Mouse (Mus musculus): ENCODE data around the gene Gm17949. TPM values are rescaled to one million over a fixed set of nuclear protein-coding genes. Genes with fewer than 3 reads are reported as not detected.

The Gm17949 gene
- polyA plus RNA-seq (2012; rRNA removed; ENCODE audit: low replicate concordance): 0.08 TPM in 1 of 2 replicates, not detected in the other

GRCm38 (mm10) chr17:57011236-57012141 is at the start of gene Gm17949, which contains the start of gene Gtf2f1:
Gm17949 (plus strand) TSS chr17:57011469.
Gtf2f1 (minus strand) TSS chr17:57011288.

GRCm38 (mm10) chr17:56982013-56982412 is 29.3 kb upstream of the Gm17949 start, which contains the start of gene Acer1:
Acer1 (minus strand) TSS chr17:56982126.

GRCm38 (mm10) chr17:56990115-56990746 is 21.0 kb upstream of the Gm17949 start, which contains the start of gene Clpp:
Clpp (plus strand) TSS chr17:56990305.

GRCm38 (mm10) chr17:56997029-56997667 is 14.1 kb upstream of the Gm17949 start, which contains the start of gene Alkbh7:
Alkbh7 (plus strand) TSS chr17:56997339.

GRCm38 (mm10) chr17:56999968-57000609 is 11.2 kb upstream of the Gm17949 start, which contains the start of gene Pspn:
Pspn (minus strand) TSS chr17:57000018.

GRCm38 (mm10) chr17:57030931-57031660 is 19.8 kb downstream of the Gm17949 start, which contains the start of gene Khsrp:
Khsrp (minus strand) TSS chr17:57031522.

GRCm38 (mm10) chr17:57041554-57041953 is 30.3 kb downstream of the Gm17949 start, which contains the start of gene Slc25a41:
Slc25a41 (minus strand) TSS chr17:57041654.

GRCm38 (mm10) chr17:57058891-57059485 is 47.7 kb downstream of the Gm17949 start, which contains the start of gene Crb3:
Crb3 (plus strand) TSS chr17:57059105.

GRCm38 (mm10) chr17:57059486-57059977 is 48.3 kb downstream of the Gm17949 start, which contains the start of gene Slc25a23:
Slc25a23 (minus strand) TSS chr17:57059863.

Other genes starting within 250 kb of the Gm17949 start
- 52.6 and 66.0 TPM in 2 replicates for gene Dus3l, start 246.7 kb upstream of the Gm17949 start, polyA plus RNA-seq (2012; rRNA removed; ENCODE audit: low replicate concordance)
- 6.7 and 10.7 TPM in 2 replicates for gene Prr22, start 241.2 kb upstream of the Gm17949 start, polyA plus RNA-seq (2012; rRNA removed; ENCODE audit: low replicate concordance)
- 6.4 and 8.5 TPM in 2 replicates for gene Rfx2, start 180.5 kb upstream of the Gm17949 start, polyA plus RNA-seq (2012; rRNA removed; ENCODE audit: low replicate concordance)
- not detected in 2 replicates for gene Acsbg2, start 137.0 kb upstream of the Gm17949 start, polyA plus RNA-seq (2012; rRNA removed; ENCODE audit: low replicate concordance)
- gene 1700061G19Rik, start 136.0 kb upstream of the Gm17949 start, polyA plus RNA-seq (2012; rRNA removed; ENCODE audit: low replicate concordance): 0.04 and 0.06 TPM in 2 replicates
- gene Mllt1, start 76.1 kb upstream of the Gm17949 start, polyA plus RNA-seq (2012; rRNA removed; ENCODE audit: low replicate concordance): 33.7 and 35.2 TPM in 2 replicates
- gene Acer1, start 29.3 kb upstream of the Gm17949 start, polyA plus RNA-seq (2012; rRNA removed; ENCODE audit: low replicate concordance): 8.5 and 23.4 TPM in 2 replicates
- 131 and 155 TPM in 2 replicates for gene Clpp, start 21.2 kb upstream of the Gm17949 start, polyA plus RNA-seq (2012; rRNA removed; ENCODE audit: low replicate concordance)
- 57.0 and 71.1 TPM in 2 replicates for gene Alkbh7, start 14.1 kb upstream of the Gm17949 start, polyA plus RNA-seq (2012; rRNA removed; ENCODE audit: low replicate concordance)
- gene Pspn, start 11.5 kb upstream of the Gm17949 start, polyA plus RNA-seq (2012; rRNA removed; ENCODE audit: low replicate concordance): not detected in 2 replicates
- gene Gtf2f1, start 181 bp upstream of the Gm17949 start, polyA plus RNA-seq (2012; rRNA removed; ENCODE audit: low replicate concordance): 30.4 and 34.6 TPM in 2 replicates
- gene Khsrp, start 20.1 kb downstream of the Gm17949 start, polyA plus RNA-seq (2012; rRNA removed; ENCODE audit: low replicate concordance): 64.2 and 89.1 TPM in 2 replicates
- not detected in 2 replicates for gene Slc25a41, start 30.2 kb downstream of the Gm17949 start, polyA plus RNA-seq (2012; rRNA removed; ENCODE audit: low replicate concordance)
- gene Crb3, start 47.6 kb downstream of the Gm17949 start, polyA plus RNA-seq (2012; rRNA removed; ENCODE audit: low replicate concordance): 197 and 435 TPM in 2 replicates
- gene Slc25a23, start 48.4 kb downstream of the Gm17949 start, polyA plus RNA-seq (2012; rRNA removed; ENCODE audit: low replicate concordance): 9.4 and 27.8 TPM in 2 replicates
- 4.4 and 7.5 TPM in 2 replicates for gene Dennd1c, start 67.0 kb downstream of the Gm17949 start, polyA plus RNA-seq (2012; rRNA removed; ENCODE audit: low replicate concordance)
- 2.2 and 4.6 TPM in 2 replicates for gene Tubb4a, start 76.3 kb downstream of the Gm17949 start, polyA plus RNA-seq (2012; rRNA removed; ENCODE audit: low replicate concordance)
- gene Tnfsf9, start 93.9 kb downstream of the Gm17949 start, polyA plus RNA-seq (2012; rRNA removed; ENCODE audit: low replicate concordance): 1.7 and 2.6 TPM in 2 replicates
- gene Cd70, start 138.3 kb downstream of the Gm17949 start, polyA plus RNA-seq (2012; rRNA removed; ENCODE audit: low replicate concordance): not detected in 2 replicates
- gene Tnfsf14, start 182.7 kb downstream of the Gm17949 start, polyA plus RNA-seq (2012; rRNA removed; ENCODE audit: low replicate concordance): 0.14 and 0.63 TPM in 2 replicates
- gene C3, start 216.7 kb downstream of the Gm17949 start, polyA plus RNA-seq (2012; rRNA removed; ENCODE audit: low replicate concordance): 7.7 and 16.0 TPM in 2 replicates
- gene Gpr108, start 237.0 kb downstream of the Gm17949 start, polyA plus RNA-seq (2012; rRNA removed; ENCODE audit: low replicate concordance): 33.8 and 37.6 TPM in 2 replicates
- 21.5 and 25.0 TPM in 2 replicates for gene Trip10, start 238.0 kb downstream of the Gm17949 start, polyA plus RNA-seq (2012; rRNA removed; ENCODE audit: low replicate concordance)

All from duodenum, adult 2 months (tissue).